18 mouse cellular contexts compared by ENCODE assay signal in the genomic region with DNA sequence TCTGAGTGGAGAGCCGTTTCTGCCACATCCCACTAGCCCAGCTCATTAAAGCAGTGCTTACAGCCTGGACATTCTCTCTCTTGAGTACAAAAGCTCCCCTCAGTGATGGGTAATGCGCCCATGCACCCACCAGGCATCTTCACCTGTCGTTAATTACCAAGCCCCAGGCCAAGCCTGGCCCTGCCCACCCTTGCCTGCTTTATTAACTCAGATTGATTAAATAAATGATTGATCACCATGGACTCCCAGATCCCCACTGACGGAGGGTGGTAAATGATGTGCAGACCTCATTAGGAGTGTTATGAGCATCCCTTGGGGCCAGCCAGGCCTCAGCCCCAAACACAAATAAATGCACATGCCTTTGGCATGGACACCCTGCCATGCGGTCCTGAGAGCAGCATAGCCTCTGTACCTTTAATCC.
DNase-seq lines count a peak whose midpoint lies in the region; ATAC-seq and TF ChIP-seq lines count a peak whose summit lies in the region.
"Had no signal": no experiment of that assay in that cellular context is flagged by ENCODE, and none has a peak within 500 bp of the region (broad histone marks: within the 10 kb centered on the region; RNA-seq: fewer than 3 reads in every experiment).

No protein-coding gene starts in this region.

- H3K27me3 ChIP-seq in forebrain, embryonic 12.5 days = no peaks in the 10 kb centered on the region
- H3K27me3 ChIP-seq in forebrain, embryonic 13.5 days = no peaks in the 10 kb centered on the region
- no peaks in the 10 kb centered on the region for H3K27me3 ChIP-seq in hindbrain, embryonic 12.5 days
- no peaks in the 10 kb centered on the region for H3K27me3 ChIP-seq in midbrain, embryonic 15.5 days (replicated peaks)
- H3K27me3 ChIP-seq in stomach, postnatal 0 days (ENCODE audit: control insufficient read depth, insufficient read depth, low read length) = no peaks in the 10 kb centered on the region
- H3K27me3 ChIP-seq: forebrain, embryonic 15.5 days; limb, embryonic 15.5 days had no signal

- H3K36me3 ChIP-seq in forebrain, embryonic 12.5 days (replicated peaks) = no peaks in the 10 kb centered on the region
- H3K36me3 ChIP-seq in forebrain, embryonic 13.5 days (ENCODE audit: poor library complexity, severe bottlenecking) = no peaks in the 10 kb centered on the region
- no peaks in the 10 kb centered on the region for H3K36me3 ChIP-seq in hindbrain, embryonic 12.5 days
- no peaks in the 10 kb centered on the region for H3K36me3 ChIP-seq in midbrain, embryonic 15.5 days (replicated peaks)
- no peaks in the 10 kb centered on the region for H3K36me3 ChIP-seq in stomach, postnatal 0 days (ENCODE audit: control insufficient read depth, insufficient read depth, low read length)
- H3K36me3 ChIP-seq: forebrain, embryonic 15.5 days; limb, embryonic 15.5 days had no signal

- TF ChIP-seq CTCF in stomach, postnatal 0 days (IDR thresholded peaks at IDR 0.05; ENCODE audit: low read depth) = no peak

- peaks cover 6% of the 10 kb centered on the region for H3K4me1 ChIP-seq in forebrain, embryonic 12.5 days
- H3K4me1 ChIP-seq in forebrain, embryonic 13.5 days = peaks cover 7% of the 10 kb centered on the region
- peaks cover 5% of the 10 kb centered on the region for H3K4me1 ChIP-seq in hindbrain, embryonic 12.5 days
- no peaks in the 10 kb centered on the region for H3K4me1 ChIP-seq in midbrain, embryonic 15.5 days
- no peaks in the 10 kb centered on the region for H3K4me1 ChIP-seq in stomach, postnatal 0 days (replicated peaks; ENCODE audit: control insufficient read depth, insufficient read depth)
- H3K4me1 ChIP-seq: forebrain, embryonic 15.5 days had no signal

- H3K4me2 ChIP-seq in forebrain, embryonic 12.5 days = no peak overlapping the region
- no peak overlapping the region for H3K4me2 ChIP-seq in forebrain, embryonic 13.5 days
- H3K4me2 ChIP-seq in hindbrain, embryonic 12.5 days (replicated peaks) = no peak overlapping the region
- H3K4me2 ChIP-seq in midbrain, embryonic 15.5 days = no peak overlapping the region
- no peak overlapping the region for H3K4me2 ChIP-seq in stomach, postnatal 0 days (replicated peaks; ENCODE audit: low read depth)
- H3K4me2 ChIP-seq: forebrain, embryonic 15.5 days; limb, embryonic 15.5 days had no signal

- WGBS in forebrain, embryonic 12.5 days = 33% methylated on average over 5 of the region's 5 CpGs
- whole genome bisulfite sequencing in forebrain, embryonic 13.5 days = 21% methylated on average over 5 of the region's 5 CpGs
- WGBS in hindbrain, embryonic 12.5 days = 44% methylated on average over 5 of the region's 5 CpGs
- 53% methylated on average over 5 of the region's 5 CpGs for WGBS in midbrain, embryonic 15.5 days
- 67% methylated on average over 5 of the region's 5 CpGs for WGBS in stomach, postnatal 0 days

- TF ChIP-seq EP300 in stomach, postnatal 0 days (optimal IDR thresholded peaks at IDR 0.05) = no peak

- no peaks in the 10 kb centered on the region for H3K9me3 ChIP-seq in forebrain, embryonic 12.5 days
- no peaks in the 10 kb centered on the region for H3K9me3 ChIP-seq in forebrain, embryonic 13.5 days (replicated peaks)
- no peaks in the 10 kb centered on the region for H3K9me3 ChIP-seq in hindbrain, embryonic 12.5 days (replicated peaks)
- H3K9me3 ChIP-seq in midbrain, embryonic 15.5 days = no peaks in the 10 kb centered on the region
- H3K9me3 ChIP-seq in stomach, postnatal 0 days (ENCODE audit: control insufficient read depth, low read length) = no peaks in the 10 kb centered on the region
- H3K9me3 ChIP-seq: forebrain, embryonic 15.5 days; limb, embryonic 15.5 days; megakaryocyte, embryonic 14.5 days had no signal

- peak; percentile 40 for DNase-seq in MN1 (ENCODE audit: low spot score)
- no peak for DNase-seq in stomach, postnatal 0 days (ENCODE audit: low spot score)
- DNase-seq in left cerebral cortex, adult 18-20 months (ENCODE audit: low spot score in 2 of 2) = no peak
- DNase-seq: adrenal gland, postnatal 36 days; B cell, adult 2 months; cerebellum, adult 8-10 months; kidney, adult 2 months; kidney, postnatal 36 days; layer of hippocampus, adult 9-11 months; lung, postnatal 10 days; thymus, adult 18-20 months had no signal

- no peak overlapping the region for H3K9ac ChIP-seq in forebrain, embryonic 12.5 days
- H3K9ac ChIP-seq in forebrain, embryonic 13.5 days = no peak overlapping the region
- H3K9ac ChIP-seq in hindbrain, embryonic 12.5 days = no peak overlapping the region
- no peak overlapping the region for H3K9ac ChIP-seq in midbrain, embryonic 15.5 days
- no peak overlapping the region for H3K9ac ChIP-seq in stomach, postnatal 0 days (ENCODE audit: low read length)
- H3K9ac ChIP-seq: forebrain, embryonic 15.5 days; limb, embryonic 15.5 days had no signal

- no peak overlapping the region for H3K4me3 ChIP-seq in forebrain, embryonic 12.5 days (replicated peaks)
- H3K4me3 ChIP-seq in forebrain, embryonic 13.5 days = no peak overlapping the region
- no peak overlapping the region for H3K4me3 ChIP-seq in hindbrain, embryonic 12.5 days
- H3K4me3 ChIP-seq in midbrain, embryonic 15.5 days = no peak overlapping the region
- H3K4me3 ChIP-seq in stomach, postnatal 0 days (ENCODE audit: low read depth, low read length) = no peak overlapping the region
- H3K4me3 ChIP-seq: forebrain, embryonic 15.5 days; limb, embryonic 15.5 days; megakaryocyte, embryonic 14.5 days had no signal

- H3K27ac ChIP-seq in forebrain, embryonic 12.5 days = no peak overlapping the region
- H3K27ac ChIP-seq in forebrain, embryonic 13.5 days = no peak overlapping the region
- no peak overlapping the region for H3K27ac ChIP-seq in hindbrain, embryonic 12.5 days
- H3K27ac ChIP-seq in midbrain, embryonic 15.5 days = no peak overlapping the region
- H3K27ac ChIP-seq in stomach, postnatal 0 days (replicated peaks) = no peak overlapping the region
- H3K27ac ChIP-seq: forebrain, embryonic 15.5 days; limb, embryonic 15.5 days had no signal

- ATAC-seq in forebrain, embryonic 12.5 days (ENCODE audit: low FRiP score) = peak; percentile 58; the same call in 1 of the 2 replicates
- no peak; the same call in 1 of the 2 replicates for ATAC-seq in forebrain, embryonic 13.5 days
- peak; percentile 81 for ATAC-seq in hindbrain, embryonic 12.5 days (ENCODE audit: low FRiP score)
- ATAC-seq in midbrain, embryonic 15.5 days (replicated peaks) = peak; percentile 14; the same call in 1 of the 2 replicates
- no peak for ATAC-seq in stomach, postnatal 0 days (ENCODE audit: low FRiP score, low TSS enrichment)
- ATAC-seq: forebrain, embryonic 15.5 days had no signal

Comparison
In these comparisons a context has a peak if more than half of its experiments do, and no peak if none do; other contexts are left out.
1. ATAC-seq: peak in forebrain, embryonic 12.5 days (single experiment), hindbrain, embryonic 12.5 days (single experiment) and midbrain, embryonic 15.5 days (single experiment); none in forebrain, embryonic 13.5 days (single experiment) and stomach, postnatal 0 days (single experiment).